Mouse (Mus musculus) embryonic facial prominence, embryonic 10.5 days (tissue): ENCODE results near the gene Gprc5d. TPM values are rescaled to one million over a fixed set of nuclear protein-coding genes. Genes with fewer than 3 reads are reported as not detected.

Experiments used
- polyA plus RNA-seq: library from polyadenylated mRNA; unstranded; fragments of >200 nt; fragmentation: Nextera tagmentation; extraction: Ambion mirVana; gene quantifications from 2 replicates; pipeline ENCODE4 v1.2.1, GENCODE M21; 2016

Gene Gprc5d
- polyA plus RNA-seq, 1 experiment from 2014 or later, result not detected

Other genes starting within 250 kb of the Gprc5d start
- gene Gpr19, start 219.7 kb downstream of the Gprc5d start, polyA plus RNA-seq, result 14.5 and 16.1 TPM in 2 replicates
- gene Cdkn1b, start 197.9 kb downstream of the Gprc5d start, polyA plus RNA-seq, result 15.3 and 16.7 TPM in 2 replicates
- 2.6 and 2.7 TPM in 2 replicates for gene Apold1, start 136.6 kb downstream of the Gprc5d start, polyA plus RNA-seq
- gene Ddx47, start 106.7 kb downstream of the Gprc5d start, polyA plus RNA-seq, result 113 and 117 TPM in 2 replicates
- 2.5 and 2.8 TPM in 2 replicates for gene Gprc5a, start 52.6 kb downstream of the Gprc5d start, polyA plus RNA-seq
- 18.4 and 20.1 TPM in 2 replicates for gene Fam234b, start 79.7 kb upstream of the Gprc5d start, polyA plus RNA-seq
- gene Hebp1, start 79.7 kb upstream of the Gprc5d start, polyA plus RNA-seq, result 4.1 and 5.2 TPM in 2 replicates
- gene Gsg1, start 136.1 kb upstream of the Gprc5d start, polyA plus RNA-seq, result 0.29 and 0.55 TPM in 2 replicates
- gene Pbp2, start 192.1 kb upstream of the Gprc5d start, polyA plus RNA-seq, result not detected in 2 replicates
- gene Emp1, start 244.3 kb upstream of the Gprc5d start, polyA plus RNA-seq, result 4.3 and 7.7 TPM in 2 replicates